Mouse (Mus musculus): ENCODE measurements around the gene Cfap65.

The Cfap65 gene

GRCm38 (mm10) chr1:74882055-74882734, 53.2 kb downstream of the Cfap65 start:
- peak; percentile 28 for DNase-seq (ENCODE audit: low spot score)

- DNase-seq (ENCODE audit: low spot score): peak; percentile 92
Measured at GRCm38 (mm10) chr1:74880785-74881360, 54.5 kb downstream of the Cfap65 start.

GRCm38 (mm10) chr1:74877199-74877598, 58.2 kb downstream of the Cfap65 start:
- DNase-seq (ENCODE audit: low spot score): no peak

GRCm38 (mm10) chr1:74872218-74872617, 63.2 kb downstream of the Cfap65 start:
- no peak for DNase-seq (ENCODE audit: low spot score)

GRCm38 (mm10) chr1:74861783-74862182, 73.6 kb downstream of the Cfap65 start:
- DNase-seq (ENCODE audit: low spot score): no peak

- no peak for DNase-seq (ENCODE audit: low spot score)
Measured at GRCm38 (mm10) chr1:74859223-74859984, 76.0 kb downstream of the Cfap65 start.

GRCm38 (mm10) chr1:74858805-74859204, 76.6 kb downstream of the Cfap65 start:
- no peak for DNase-seq (ENCODE audit: low spot score)

- peak; percentile 90 for DNase-seq (ENCODE audit: low spot score)
Measured at GRCm38 (mm10) chr1:74858171-74858719, 77.2 kb downstream of the Cfap65 start.

GRCm38 (mm10) chr1:74857677-74858076, 77.7 kb downstream of the Cfap65 start:
- DNase-seq (ENCODE audit: low spot score): no peak

- DNase-seq (ENCODE audit: low spot score): no peak
Measured at GRCm38 (mm10) chr1:74857201-74857600, 78.2 kb downstream of the Cfap65 start.

- no peak for DNase-seq (ENCODE audit: low spot score)
Measured at GRCm38 (mm10) chr1:74856791-74857190, 78.6 kb downstream of the Cfap65 start.

GRCm38 (mm10) chr1:74856439-74856720, 79.0 kb downstream of the Cfap65 start:
- no peak for DNase-seq (ENCODE audit: low spot score)

GRCm38 (mm10) chr1:74855651-74856438, 79.6 kb downstream of the Cfap65 start:
- DNase-seq (ENCODE audit: low spot score): peak; percentile 23

- DNase-seq (ENCODE audit: low spot score): peak; percentile 50
Measured at GRCm38 (mm10) chr1:74855156-74855555, 80.2 kb downstream of the Cfap65 start.

- DNase-seq (ENCODE audit: low spot score): peak; percentile 97
Measured at GRCm38 (mm10) chr1:74854306-74855056, 80.9 kb downstream of the Cfap65 start, which contains the start of gene Cdk5r2. TSS of gene Cdk5r2 (plus strand) at chr1:74854934.
